Mouse (Mus musculus) testis, adult 2 months (tissue): ENCODE results near the gene Tuba1c. TPM values are rescaled to one million over a fixed set of nuclear protein-coding genes. Genes with fewer than 3 reads are reported as not detected.

Source experiments
- H3K27ac ChIP-seq: fragments of 200-500 bp; 2 replicates; pipeline ENCODE4 v1.5.1; 2012; ENCODE audit warnings: low read depth, low read length; ENCODE audit not compliant: control insufficient read depth, insufficient read depth
- H3K27me3 ChIP-seq: fragments of 200-500 bp; 2 replicates; pipeline ENCODE4 v1.6.1; 2012; ENCODE audit warnings: mild to moderate bottlenecking, low read length, moderate library complexity; ENCODE audit not compliant: control insufficient read depth, insufficient read depth
- H3K36me3 ChIP-seq: fragments of 200-500 bp; 2 replicates; pipeline ENCODE4 v1.6.1; 2012; ENCODE audit warnings: mild to moderate bottlenecking, low read length; ENCODE audit not compliant: control insufficient read depth, insufficient read depth
- H3K4me1 ChIP-seq: fragments of 200-500 bp; 2 replicates; pipeline ENCODE4 v1.6.1; 2012; ENCODE audit warnings: low read length; ENCODE audit not compliant: control insufficient read depth, insufficient read depth
- H3K4me3 ChIP-seq: fragments of 200-500 bp; 2 replicates; pipeline ENCODE4 v1.5.1; 2012; ENCODE audit warnings: low read depth, mild to moderate bottlenecking, low read length, moderate library complexity, mixed read lengths; ENCODE audit not compliant: control insufficient read depth
- CTCF ChIP-seq: fragments of 200-500 bp; IDR thresholded peaks from 2 replicates; pipeline ENCODE4 v1.5.1; 2012; ENCODE audit warnings: low read depth, mild to moderate bottlenecking, inconsistent platforms, low read length, moderate library complexity; ENCODE audit not compliant: control insufficient read depth, insufficient read depth, insufficient replicate concordance
- POLR2A ChIP-seq: fragments of 200-500 bp; IDR thresholded peaks from 2 replicates; pipeline ENCODE4 v1.6.1; 2012; ENCODE audit warnings: low read depth, mild to moderate bottlenecking, inconsistent platforms, low read length, moderate library complexity; ENCODE audit not compliant: control insufficient read depth
- polyA plus RNA-seq: library from polyadenylated mRNA; depleted of rRNA; stranded (reverse); fragments of >200 nt; gene quantifications from 2 replicates; pipeline ENCODE4 v1.2.3, GENCODE M21; 2012; rRNA removed

Tuba1c gene
- polyA plus RNA-seq, 1 experiment, result 227 TPM

DNA sequence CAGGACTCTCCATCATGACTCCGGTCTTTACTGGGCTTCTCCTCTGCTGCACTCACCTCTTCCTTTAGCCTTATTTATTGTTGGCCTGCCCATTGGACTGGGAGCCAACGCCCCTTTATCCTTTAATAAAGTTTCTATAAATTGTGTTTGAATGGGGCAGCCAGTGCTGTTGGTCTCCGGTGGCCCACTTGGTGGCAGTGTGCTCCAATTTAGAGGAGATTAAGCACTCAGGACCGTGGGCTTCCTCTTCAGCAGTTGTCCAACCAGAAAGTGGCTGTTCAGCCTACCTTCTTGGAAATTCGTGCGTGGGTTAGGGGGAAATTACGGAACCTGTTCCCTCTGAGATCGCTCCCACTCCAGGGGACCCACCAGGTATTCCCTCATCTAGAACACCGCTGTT is 53.6 kb downstream of the Tuba1c start:
- no peaks in the 10 kb centered on the region for H3K36me3 ChIP-seq

DNA sequence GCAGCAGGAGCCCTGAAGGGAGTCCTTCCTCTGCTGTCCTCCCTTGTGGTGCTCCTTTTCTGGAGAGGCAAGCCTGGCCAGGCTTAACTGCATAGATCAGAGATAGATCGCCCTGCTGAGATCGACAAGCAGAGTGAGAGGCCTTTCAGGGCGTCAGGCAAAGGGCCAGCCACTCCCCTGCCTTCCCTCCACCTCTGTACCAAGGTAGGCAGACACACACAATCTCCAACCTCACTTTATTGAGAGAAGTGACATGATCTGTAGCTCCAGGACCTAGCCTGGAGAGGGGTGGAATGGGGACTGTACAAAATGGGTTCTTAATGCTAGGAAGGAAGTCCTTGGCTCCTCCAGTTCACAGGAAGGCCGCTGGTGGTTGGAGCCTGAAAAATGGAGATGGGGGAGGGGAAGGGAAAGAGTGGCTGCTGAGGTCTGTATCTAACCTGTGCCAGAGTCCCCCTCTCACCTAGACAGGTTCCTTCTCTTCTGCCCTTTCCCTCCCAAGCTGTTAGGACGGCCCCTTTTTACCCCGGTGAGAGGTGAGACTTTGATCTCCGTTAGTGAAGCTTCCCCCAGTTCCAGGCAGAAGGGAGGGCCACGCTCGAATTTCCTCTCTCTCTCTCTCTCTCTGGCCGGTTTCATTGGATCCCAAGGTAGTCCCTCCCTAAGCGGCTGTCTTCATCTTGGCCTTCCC is 54.3 kb downstream of the Tuba1c start:
- no peak for TF ChIP-seq CTCF
- H3K27ac ChIP-seq, result no peak overlapping the region
- H3K36me3 ChIP-seq, result no peaks in the 10 kb centered on the region
- H3K4me3 ChIP-seq, result peak overlapping the region; percentile 32; the same call in 1 of the 2 replicates
- peaks cover 20% of the 10 kb centered on the region for H3K4me1 ChIP-seq
- H3K27me3 ChIP-seq, result peaks cover 2% of the 10 kb centered on the region

More for the DNA sequence above, 53.6 kb downstream of the Tuba1c start:
- H3K27me3 ChIP-seq, result no peaks in the 10 kb centered on the region; the same call in 1 of the 2 replicates
- H3K4me3 ChIP-seq, result no peak overlapping the region
- H3K4me1 ChIP-seq, result peaks cover 16% of the 10 kb centered on the region
- no peak overlapping the region for H3K27ac ChIP-seq
- TF ChIP-seq POLR2A, result no peak
- peak; percentile 56; the same call in 1 of the 2 replicates for TF ChIP-seq CTCF

DNA sequence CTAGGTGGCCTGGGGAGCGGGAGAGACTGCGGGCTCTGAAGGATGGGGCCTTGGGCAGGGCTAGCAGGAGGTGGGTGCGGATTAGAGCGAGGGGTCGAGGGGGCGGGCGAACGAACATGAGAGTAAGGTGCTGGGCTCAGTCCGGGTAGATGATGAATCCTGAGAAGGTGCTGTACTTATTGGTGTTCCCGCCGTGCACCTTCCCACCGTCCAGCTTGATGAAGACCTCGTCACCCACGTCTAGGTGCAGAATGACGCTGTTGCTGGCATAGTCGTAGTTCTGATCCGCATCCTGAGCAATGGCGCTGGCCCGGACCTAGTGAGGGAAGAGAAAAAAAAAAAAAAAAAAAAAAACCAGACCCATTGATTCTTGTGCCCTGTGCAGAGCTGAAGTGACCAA is 54.9 kb downstream of the Tuba1c start:
- H3K27me3 ChIP-seq, result peaks cover 2% of the 10 kb centered on the region
- H3K4me3 ChIP-seq, result peak overlapping the region; percentile 32
- H3K36me3 ChIP-seq, result no peaks in the 10 kb centered on the region
- no peak for TF ChIP-seq CTCF
- TF ChIP-seq POLR2A, result no peak
- no peak overlapping the region for H3K27ac ChIP-seq
- peaks cover 21% of the 10 kb centered on the region for H3K4me1 ChIP-seq

DNA sequence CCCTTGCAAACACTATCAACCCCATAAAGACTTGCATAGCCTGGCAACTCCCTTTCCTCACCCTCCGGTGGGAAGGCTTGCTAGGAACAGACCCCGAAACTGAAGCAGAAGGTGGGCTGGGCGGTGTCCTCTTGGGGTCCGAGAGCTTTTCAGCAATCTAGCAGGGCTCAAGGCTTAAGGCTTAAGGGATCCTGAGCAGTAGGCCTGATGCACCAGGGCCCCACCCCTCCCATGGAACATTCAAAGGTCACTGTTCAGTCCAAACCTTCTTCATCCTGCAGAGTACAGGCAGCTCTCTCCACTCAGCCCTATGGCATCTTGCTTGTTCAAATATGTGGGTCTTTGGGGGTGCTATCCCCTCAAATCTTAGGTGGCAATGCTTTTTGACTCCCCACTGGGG is 56.3 kb downstream of the Tuba1c start:
- TF ChIP-seq CTCF (no peak), POLR2A (no peak)
- peaks cover 2% of the 10 kb centered on the region for H3K27me3 ChIP-seq
- peaks cover 21% of the 10 kb centered on the region for H3K4me1 ChIP-seq
- H3K36me3 ChIP-seq, result no peaks in the 10 kb centered on the region
- no peak overlapping the region for H3K27ac ChIP-seq
- no peak overlapping the region for H3K4me3 ChIP-seq

DNA sequence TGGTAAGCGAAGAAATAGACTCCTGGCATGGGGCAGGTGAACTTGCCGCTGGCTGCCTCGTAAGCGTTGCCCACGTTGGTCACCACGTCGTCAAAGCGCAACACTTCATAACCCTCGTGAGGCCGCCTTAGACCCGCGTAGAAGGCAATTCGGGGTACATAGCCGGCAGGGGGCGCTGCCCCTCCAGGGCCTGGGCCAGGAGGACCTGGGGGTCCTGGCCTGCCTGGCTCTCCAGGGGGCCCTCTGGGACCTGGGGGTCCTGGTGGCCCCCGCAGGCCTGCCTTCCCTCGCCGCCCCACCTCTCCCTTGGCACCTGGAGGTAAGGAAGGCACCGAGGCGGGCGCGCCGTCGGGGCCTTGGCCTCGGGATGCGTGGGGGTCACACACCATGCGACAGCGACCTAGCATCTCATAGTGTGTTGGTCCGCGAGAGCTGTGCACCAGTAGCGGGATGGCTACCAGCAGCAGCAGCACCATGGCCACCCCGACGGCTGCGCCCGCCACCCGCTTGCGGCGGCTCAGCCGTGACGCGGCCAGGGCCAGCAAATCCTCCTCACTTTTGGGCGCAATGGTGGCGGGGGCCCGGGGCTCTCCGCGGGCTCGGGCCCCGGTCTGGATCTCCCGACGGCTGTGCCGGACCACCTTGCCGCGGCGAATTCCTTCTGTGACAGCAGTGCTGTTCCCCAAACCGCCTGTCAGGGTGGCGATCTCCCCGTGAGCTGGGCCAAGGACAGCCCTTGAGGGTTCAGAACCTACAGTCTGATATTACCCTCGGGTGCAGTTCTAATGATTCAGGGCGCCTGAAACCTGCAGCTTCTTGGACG is 57.8 kb downstream of the Tuba1c start, which contains the start of gene C1ql4:
C1ql4 (minus strand) TSS at position 565 of the 823 bp plus-strand sequence.
- peak within 1 kb of the TSS; percentile 6 for H3K4me3 ChIP-seq
- H3K36me3 ChIP-seq, result no peaks in the 10 kb centered on the region
- H3K4me1 ChIP-seq, result peaks cover 21% of the 10 kb centered on the region
- H3K27me3 ChIP-seq, result peaks cover 2% of the 10 kb centered on the region
- no peak within 1 kb of the TSS for H3K27ac ChIP-seq
- TF ChIP-seq CTCF (peak; percentile 55; the same call in 1 of the 2 replicates), POLR2A (no peak)

Other genes starting within 250 kb of the Tuba1c start
- gene Wnt1, start 240.0 kb upstream of the Tuba1c start, polyA plus RNA-seq, result 3.5 and 4.0 TPM in 2 replicates
- 0.02 TPM in 1 of 2 replicates, not detected in the other for gene Ddn, start 220.4 kb upstream of the Tuba1c start, polyA plus RNA-seq
- gene Prkag1, start 198.4 kb upstream of the Tuba1c start, polyA plus RNA-seq, result 18.4 and 19.5 TPM in 2 replicates
- gene Kmt2d, start 158.7 kb upstream of the Tuba1c start, polyA plus RNA-seq, result 17.0 and 17.4 TPM in 2 replicates
- gene Rhebl1, start 135.4 kb upstream of the Tuba1c start, polyA plus RNA-seq, result 4.6 and 4.8 TPM in 2 replicates
- gene Dhh, start 131.4 kb upstream of the Tuba1c start, polyA plus RNA-seq, result 9.4 and 10.8 TPM in 2 replicates
- gene Lmbr1l, start 111.7 kb upstream of the Tuba1c start, polyA plus RNA-seq, result 478 and 581 TPM in 2 replicates
- 124 and 148 TPM in 2 replicates for gene Tuba1b, start 95.3 kb upstream of the Tuba1c start, polyA plus RNA-seq
- gene Gm49450, start 76.3 kb upstream of the Tuba1c start, polyA plus RNA-seq, result 2.3 and 2.4 TPM in 2 replicates
- gene Tuba1a, start 76.2 kb upstream of the Tuba1c start, polyA plus RNA-seq, result 77.2 and 93.1 TPM in 2 replicates
- 0.14 and 0.36 TPM in 2 replicates for gene Prph, start 25.3 kb downstream of the Tuba1c start, polyA plus RNA-seq
- gene Troap, start 44.7 kb downstream of the Tuba1c start, polyA plus RNA-seq, result 15.2 and 17.5 TPM in 2 replicates
- 0.72 and 1.0 TPM in 2 replicates for gene C1ql4, start 57.9 kb downstream of the Tuba1c start, polyA plus RNA-seq
- gene Dnajc22, start 63.3 kb downstream of the Tuba1c start, polyA plus RNA-seq, result 4.1 TPM in 2 replicates
- gene Spats2, start 96.0 kb downstream of the Tuba1c start, polyA plus RNA-seq, result 34.2 and 35.8 TPM in 2 replicates
- gene Kcnh3, start 195.0 kb downstream of the Tuba1c start, polyA plus RNA-seq, result 0.89 and 1.00 TPM in 2 replicates
- 113 and 124 TPM in 2 replicates for gene Mcrs1, start 222.1 kb downstream of the Tuba1c start, polyA plus RNA-seq